In the genomic region with DNA sequence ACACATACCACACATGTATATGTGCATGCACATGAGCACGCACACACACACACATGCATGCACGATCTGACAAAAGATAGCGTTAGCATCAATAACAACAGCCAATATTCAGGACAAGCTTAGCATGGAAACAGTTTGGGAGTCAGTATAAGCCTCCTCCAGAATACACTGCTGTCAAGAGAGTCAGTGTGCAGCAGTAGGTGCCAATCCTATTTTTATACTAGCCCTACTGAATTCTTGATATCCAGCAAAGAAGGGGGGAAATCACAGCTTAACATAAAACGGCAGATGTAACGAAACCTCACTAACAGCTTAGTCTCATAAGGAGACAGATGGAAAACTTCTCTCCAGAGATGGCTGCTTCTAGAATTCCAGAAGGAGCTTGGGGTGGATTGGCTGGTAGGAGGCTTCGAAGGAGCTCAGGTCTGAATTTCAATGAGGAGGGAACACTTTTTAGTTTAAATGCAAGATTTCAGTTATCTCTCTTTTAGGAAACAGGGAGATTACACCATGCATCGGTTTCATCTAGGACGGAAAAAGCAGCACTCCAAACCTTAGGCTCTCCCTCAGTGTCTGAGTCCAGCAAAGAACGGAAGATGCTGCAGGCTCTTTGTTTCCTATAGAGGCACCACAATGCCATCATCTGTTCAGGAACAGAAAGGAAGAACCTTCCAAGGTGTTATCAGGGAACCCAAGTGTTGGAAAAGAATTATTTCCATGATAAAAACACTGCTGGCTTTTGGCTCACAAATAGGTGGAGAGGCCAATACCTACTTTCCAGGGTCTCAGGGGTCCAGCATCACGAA, we compare ENCODE assay signal across 16 mouse cellular contexts.
A peak's percentile ranks its signal among the peaks of the same experiment; 100 is the strongest.
DNase-seq lines count a peak whose midpoint lies in the region; ATAC-seq and TF ChIP-seq lines count a peak whose summit lies in the region.
"Had no signal": no experiment of that assay in that cellular context is flagged by ENCODE, and none has a peak within 500 bp of the region (broad histone marks: within the 10 kb centered on the region; RNA-seq: fewer than 3 reads in every experiment).

No protein-coding gene starts in this region.

- no peaks in the 10 kb centered on the region for H3K9me3 ChIP-seq in forebrain, postnatal 0 days (ENCODE audit: low read length)
- no peaks in the 10 kb centered on the region for H3K9me3 ChIP-seq in hindbrain, embryonic 16.5 days (ENCODE audit: control insufficient read depth, low read length)
- H3K9me3 ChIP-seq: limb, embryonic 10.5 days; liver, embryonic 15.5 days; midbrain, embryonic 15.5 days; stomach, embryonic 15.5 days had no signal

- TF ChIP-seq CTCF in forebrain, postnatal 0 days (IDR thresholded peaks at IDR 0.05; ENCODE audit: low read depth): 0 out of 2 replicates have a peak, but pooled peaks have one; percentile 3

- H3K4me3 ChIP-seq in forebrain, postnatal 0 days (ENCODE audit: low read depth, low read length): no peak overlapping the region
- no peak overlapping the region for H3K4me3 ChIP-seq in hindbrain, embryonic 16.5 days (ENCODE audit: low read length)
- H3K4me3 ChIP-seq: limb, embryonic 10.5 days; liver, embryonic 15.5 days; midbrain, embryonic 15.5 days; stomach, embryonic 15.5 days had no signal

- peak overlapping the region; percentile 79 for H3K27ac ChIP-seq in forebrain, postnatal 0 days (ENCODE audit: low read depth, low read length)
- H3K27ac ChIP-seq in hindbrain, embryonic 16.5 days (ENCODE audit: low read depth, low read length): no peak overlapping the region
- H3K27ac ChIP-seq: kidney, postnatal 0 days; limb, embryonic 10.5 days; liver, embryonic 15.5 days; midbrain, embryonic 15.5 days; stomach, embryonic 15.5 days had no signal

- no peaks in the 10 kb centered on the region for H3K36me3 ChIP-seq in forebrain, postnatal 0 days (ENCODE audit: insufficient read depth)
- H3K36me3 ChIP-seq in hindbrain, embryonic 16.5 days (ENCODE audit: control insufficient read depth, insufficient read depth, low read length): no peaks in the 10 kb centered on the region
- H3K36me3 ChIP-seq: limb, embryonic 10.5 days; liver, embryonic 15.5 days; midbrain, embryonic 15.5 days; stomach, embryonic 15.5 days had no signal

- no peaks in the 10 kb centered on the region for H3K27me3 ChIP-seq in forebrain, postnatal 0 days (ENCODE audit: insufficient read depth, low read length)
- H3K27me3 ChIP-seq in hindbrain, embryonic 16.5 days (replicated peaks; ENCODE audit: control insufficient read depth, insufficient read depth, low read length): no peaks in the 10 kb centered on the region
- H3K27me3 ChIP-seq: liver, embryonic 15.5 days; midbrain, embryonic 15.5 days; stomach, embryonic 15.5 days had no signal

- peak; percentile 28 to 60 for DNase-seq in layer of hippocampus, adult 18-20 months (ENCODE audit: low spot score in 2 of 2)
- DNase-seq in layer of hippocampus, postnatal 10 days (ENCODE audit: low spot score in 2 of 2): no peak
- DNase-seq in forebrain, postnatal 0 days: peak; percentile 76
- peak; percentile 16 to 27 for DNase-seq in left cerebral cortex, postnatal 36 days (ENCODE audit: low spot score in 2 of 2)
- DNase-seq in adrenal gland, postnatal 4 days (ENCODE audit: low spot score in 2 of 2): no peak
- DNase-seq in gastrocnemius, postnatal 36 days: no peak
- DNase-seq: cerebellum, postnatal 25 days; heart, postnatal 36 days; lung, postnatal 36 days; thymus, postnatal 36 days had no signal

- 61% methylated on average over 10 of the region's 10 CpGs for WGBS in forebrain, postnatal 0 days
- WGBS in hindbrain, embryonic 16.5 days: 71% methylated on average over 10 of the region's 10 CpGs

- intact Hi-C loops in left cerebral cortex, postnatal 36 days (cut with DNase I): loop anchor here (2.0 to 5.0 kb wide), 2 partner anchors 103 to 291 kb away; no protein-coding TSS in a partner anchor
- intact Hi-C loops in gastrocnemius, postnatal 36 days (cut with DNase I): no loop called here

- no peak overlapping the region for H3K9ac ChIP-seq in forebrain, postnatal 0 days
- H3K9ac ChIP-seq in hindbrain, embryonic 16.5 days (ENCODE audit: low read depth, low read length): no peak overlapping the region
- H3K9ac ChIP-seq: liver, embryonic 15.5 days; midbrain, embryonic 15.5 days; stomach, embryonic 15.5 days had no signal

- peak; percentile 86 for ATAC-seq in forebrain, postnatal 0 days
- ATAC-seq in hindbrain, embryonic 16.5 days: peak; percentile 55; the same call in 1 of the 2 replicates
- ATAC-seq: midbrain, embryonic 15.5 days had no signal

- peaks cover 16% of the 10 kb centered on the region; the same call in 1 of the 2 replicates for H3K4me1 ChIP-seq in forebrain, postnatal 0 days (ENCODE audit: insufficient read depth)
- H3K4me1 ChIP-seq in hindbrain, embryonic 16.5 days (ENCODE audit: control insufficient read depth, insufficient read depth, low read depth, low read length): no peaks in the 10 kb centered on the region; the same call in 1 of the 2 replicates
- H3K4me1 ChIP-seq: liver, embryonic 15.5 days; stomach, embryonic 15.5 days had no signal

- no peak overlapping the region for H3K4me2 ChIP-seq in forebrain, postnatal 0 days (ENCODE audit: low read depth)
- no peak overlapping the region for H3K4me2 ChIP-seq in hindbrain, embryonic 16.5 days (ENCODE audit: low read length)
- H3K4me2 ChIP-seq: liver, embryonic 15.5 days; midbrain, embryonic 15.5 days; stomach, embryonic 15.5 days had no signal

Comparison
In these comparisons a context has a peak if more than half of its experiments do, and no peak if none do; other contexts are left out.
1. DNase-seq: peak in layer of hippocampus, adult 18-20 months (2 of 2), forebrain, postnatal 0 days (single experiment) and left cerebral cortex, postnatal 36 days (2 of 2); none in layer of hippocampus, postnatal 10 days (0 of 2), adrenal gland, postnatal 4 days (0 of 2) and gastrocnemius, postnatal 36 days (0 of 2).